Mouse (Mus musculus) kidney, adult 2 months (tissue): ENCODE measurements around the gene Arntl2.

ENCODE experiments used
- CTCF ChIP-seq: fragments of 200-500 bp; conservative IDR thresholded peaks from 2 replicates; pipeline ENCODE4 v1.5.1; 2011; ENCODE audit warnings: low read depth, mild to moderate bottlenecking, control low read depth, low read length, moderate library complexity, mixed read lengths; ENCODE audit not compliant: insufficient read depth, insufficient read length
- POLR2A ChIP-seq: fragments of 200-500 bp; IDR thresholded peaks from one replicate; pipeline ENCODE4 v1.6.1; 2011; ENCODE audit warnings: low read depth, low read length, control low read depth

GRCm38 (mm10) chr6:146834342-146834741, 38.5 kb downstream of the Arntl2 start:
- TF ChIP-seq CTCF (no peak), POLR2A (no peak)
